Mouse (Mus musculus) cortical plate, adult 2 months (tissue): ENCODE measurements at regions not wholly inside any gene's neighbourhood (a gene's known extent, or its start where the extent isn't known, plus 50 kb on each side); places are given as distances from the start of the nearest gene placed in this dataset.

Source experiments
- CTCF ChIP-seq: fragments of 200-500 bp; IDR thresholded peaks from 2 replicates; pipeline ENCODE4 v1.5.1; 2011; ENCODE audit warnings: mild to moderate bottlenecking, control low read depth, low read length; ENCODE audit not compliant: insufficient read depth; ENCODE audit errors: extremely low read depth
- POLR2A ChIP-seq: fragments of 200-500 bp; IDR thresholded peaks from 2 replicates; pipeline ENCODE4 v1.6.1; 2011; ENCODE audit warnings: mild to moderate bottlenecking, low read length, control low read depth; ENCODE audit not compliant: insufficient read depth; ENCODE audit errors: extremely low read depth

- TF ChIP-seq POLR2A (no peak), CTCF (no peak)
Observed at GRCm38 (mm10) chr12:16106946-16107345, 290.2 kb upstream of the Trib2 start.
